Mouse (Mus musculus) hindbrain, embryonic 16.5 days (tissue): Measurements from ENCODE around the gene Sparc. TPM values are rescaled to one million over a fixed set of nuclear protein-coding genes. Genes with fewer than 3 reads are reported as not detected.

Experiments used
- ATAC-seq: fragments of 200-750 bp; cut with Nextera tagmentation; 2 replicates; pipeline ENCODE4 v1.8.0; 2017; ENCODE audit warnings: moderate TSS enrichment, moderate library complexity
- H3K27ac ChIP-seq: fragments of 300-500 bp; sonication (generic); 2 replicates; pipeline ENCODE4 v1.5.1; 2014; ENCODE audit warnings: low read depth, mild to moderate bottlenecking, control low read depth, low read length, moderate library complexity
- H3K27me3 ChIP-seq: fragments of 300-500 bp; sonication (generic); replicated peaks from 2 replicates; pipeline ENCODE4 v1.6.1; 2014; ENCODE audit warnings: low read length; ENCODE audit not compliant: control insufficient read depth, insufficient read depth
- H3K36me3 ChIP-seq: fragments of 300-500 bp; sonication (generic); 2 replicates; pipeline ENCODE4 v1.6.1; 2014; ENCODE audit warnings: mild to moderate bottlenecking, low read length, moderate library complexity, mixed read lengths; ENCODE audit not compliant: control insufficient read depth, insufficient read depth
- H3K4me1 ChIP-seq: fragments of 300-500 bp; sonication (generic); 2 replicates; pipeline ENCODE4 v1.6.1; 2014; ENCODE audit warnings: low read depth, low read length; ENCODE audit not compliant: control insufficient read depth, insufficient read depth
- H3K4me2 ChIP-seq: fragments of 300-500 bp; sonication (generic); 2 replicates; pipeline ENCODE4 v1.6.1; 2014; ENCODE audit warnings: mild to moderate bottlenecking, low read length, control low read depth, moderate library complexity
- H3K4me3 ChIP-seq: fragments of 300-500 bp; sonication (generic); 2 replicates; pipeline ENCODE4 v1.5.1; 2014; ENCODE audit warnings: mild to moderate bottlenecking, low read length, control low read depth, moderate library complexity
- H3K9ac ChIP-seq: fragments of 300-500 bp; sonication (generic); 2 replicates; pipeline ENCODE4 v1.6.1; 2014; ENCODE audit warnings: low read depth, mild to moderate bottlenecking, control low read depth, low read length, moderate library complexity
- H3K9me3 ChIP-seq: fragments of 300-500 bp; sonication (generic); 2 replicates; pipeline ENCODE4 v1.6.1; 2014; ENCODE audit warnings: mild to moderate bottlenecking, low read length, moderate library complexity; ENCODE audit not compliant: control insufficient read depth
- WGBS: fragments of 180-500 bp; shearing (Covaris S2); extraction: QIAGEN DNeasy Blood & Tissue Kit; methylation state at CpG from one replicate; pipeline ENCODE4 v1.1.7; 2014; 5-methylcytosine and 5-hydroxymethylcytosine counted together
- polyA plus RNA-seq: library from polyadenylated mRNA; unstranded; fragments of >200 nt; fragmentation: Nextera tagmentation; extraction: Ambion mirVana; gene quantifications from 2 replicates; pipeline ENCODE4 v1.2.1, GENCODE M21; 2015

Sparc gene
- polyA plus RNA-seq, 1 experiment from 2014 or later, result 616 TPM

DNA sequence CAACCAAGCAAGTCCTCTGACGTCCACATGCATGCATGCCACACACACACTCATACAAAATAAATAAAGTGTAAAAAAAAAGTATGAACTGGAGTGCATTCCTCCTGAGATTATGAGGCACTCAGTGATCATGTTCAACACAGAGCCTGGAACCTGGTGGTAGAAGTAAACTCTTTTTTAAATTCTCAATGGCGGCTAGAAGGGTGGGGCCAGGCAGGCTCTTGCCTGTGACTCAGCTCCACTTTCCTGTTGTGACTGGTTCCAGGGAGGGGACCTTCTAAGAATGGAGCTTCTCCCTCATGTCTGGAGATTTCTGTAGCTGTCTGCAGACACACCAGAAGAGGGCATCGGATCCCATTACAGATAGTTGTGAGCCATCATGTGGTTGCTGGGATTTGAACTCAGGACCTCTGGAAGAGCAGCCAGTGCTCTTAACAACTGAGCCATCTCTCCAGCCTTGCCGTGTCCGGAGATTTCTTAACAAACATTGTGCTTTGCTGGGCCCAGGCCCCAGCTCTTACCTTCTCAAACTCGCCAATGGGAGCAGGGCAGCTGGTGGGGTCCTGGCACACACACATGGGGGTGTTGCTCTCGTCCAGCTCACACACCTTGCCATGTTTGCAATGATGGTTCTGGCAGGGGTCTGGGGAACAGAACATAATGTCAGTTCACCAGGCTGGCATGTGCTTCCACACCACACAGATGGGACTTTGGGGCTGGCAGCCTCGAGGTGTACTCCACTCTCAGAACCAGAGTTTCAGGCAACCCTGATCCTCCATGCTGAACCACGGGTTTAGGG is 18.1 kb downstream of the Sparc start:
- Histone ChIP-seq H3K4me3 (no peak overlapping the region), H3K9ac (no peak overlapping the region), H3K4me1 (no peaks in the 10 kb centered on the region), H3K4me2 (no peak overlapping the region), H3K27ac (no peak overlapping the region), H3K36me3 (no peaks in the 10 kb centered on the region), H3K9me3 (no peaks in the 10 kb centered on the region), H3K27me3 (no peaks in the 10 kb centered on the region)
- ATAC-seq, result no peak
- 89% methylated on average over 9 of the region's 9 CpGs for WGBS

- Histone ChIP-seq H3K9me3 (no peaks in the 10 kb centered on the region), H3K4me1 (no peaks in the 10 kb centered on the region), H3K4me3 (no peak overlapping the region), H3K27ac (no peak overlapping the region), H3K9ac (no peak overlapping the region), H3K36me3 (no peaks in the 10 kb centered on the region), H3K27me3 (no peaks in the 10 kb centered on the region), H3K4me2 (no peak overlapping the region)
- ATAC-seq, result no peak
- 89% methylated on average over 2 of the region's 2 CpGs for WGBS
Observed at GRCm38 (mm10) chr11:55400863-55401262, 22.1 kb downstream of the Sparc start.

DNA sequence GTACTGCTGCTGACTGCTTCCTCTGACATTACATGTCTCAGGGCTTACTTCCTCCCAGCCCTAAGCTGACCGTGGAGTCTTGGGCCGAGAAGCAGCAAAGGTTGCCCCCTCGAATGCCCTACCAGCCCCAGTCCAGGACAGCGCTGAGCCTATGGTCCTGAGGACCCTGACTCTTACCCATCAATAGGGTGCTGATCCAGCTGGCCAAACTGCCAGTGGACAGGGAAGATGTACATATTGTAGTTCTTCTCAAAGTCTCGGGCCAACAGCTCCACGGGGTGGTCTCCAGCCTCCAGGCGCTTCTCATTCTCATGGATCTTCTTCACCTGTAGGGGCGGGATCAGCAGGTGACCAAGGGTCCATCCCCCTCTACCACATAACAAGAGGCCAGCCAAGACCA is 24.6 kb downstream of the Sparc start:
- ATAC-seq, result no peak
- Histone ChIP-seq H3K4me2 (no peak overlapping the region), H3K9ac (no peak overlapping the region), H3K4me3 (no peak overlapping the region), H3K36me3 (no peaks in the 10 kb centered on the region), H3K9me3 (no peaks in the 10 kb centered on the region), H3K4me1 (no peaks in the 10 kb centered on the region), H3K27ac (no peak overlapping the region), H3K27me3 (no peaks in the 10 kb centered on the region)
- 94% methylated on average over 8 of the region's 8 CpGs for WGBS

DNA sequence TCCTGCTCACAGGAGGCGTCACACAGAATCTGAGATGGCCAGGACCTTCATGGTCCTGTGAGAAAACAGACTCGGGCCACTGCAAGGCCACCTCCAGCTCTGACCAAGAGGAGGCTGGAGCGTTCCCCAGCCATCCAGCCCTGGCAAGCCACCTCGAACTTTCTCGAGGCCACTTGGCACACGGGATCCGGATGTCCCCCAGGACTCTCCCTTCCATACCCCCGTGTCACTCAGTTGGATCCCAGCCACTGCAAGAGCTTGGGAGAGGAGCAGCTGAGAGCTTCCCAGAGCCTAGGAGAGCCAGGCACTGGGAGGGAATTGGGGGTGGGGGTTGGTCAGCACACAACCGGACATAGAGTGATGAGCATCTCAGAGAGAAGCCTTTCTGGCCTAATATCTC is 25.5 kb downstream of the Sparc start:
- H3K27me3 ChIP-seq, result no peaks in the 10 kb centered on the region
- no peaks in the 10 kb centered on the region for H3K9me3 ChIP-seq
- H3K36me3 ChIP-seq, result no peaks in the 10 kb centered on the region
- no peak overlapping the region for H3K9ac ChIP-seq
- 81% methylated on average over 9 of the region's 9 CpGs for WGBS
- H3K4me2 ChIP-seq, result no peak overlapping the region
- ATAC-seq, result no peak
- no peak overlapping the region for H3K27ac ChIP-seq
- H3K4me3 ChIP-seq, result no peak overlapping the region
- no peaks in the 10 kb centered on the region for H3K4me1 ChIP-seq

GRCm38 (mm10) chr11:55397036-55397435 is 25.9 kb downstream of the Sparc start:
- 82% methylated on average over 2 of the region's 2 CpGs for WGBS
- Histone ChIP-seq H3K4me2 (no peak overlapping the region), H3K27me3 (no peaks in the 10 kb centered on the region), H3K9me3 (no peaks in the 10 kb centered on the region), H3K9ac (no peak overlapping the region), H3K27ac (no peak overlapping the region), H3K36me3 (no peaks in the 10 kb centered on the region), H3K4me1 (no peaks in the 10 kb centered on the region), H3K4me3 (no peak overlapping the region)
- ATAC-seq, result no peak

DNA sequence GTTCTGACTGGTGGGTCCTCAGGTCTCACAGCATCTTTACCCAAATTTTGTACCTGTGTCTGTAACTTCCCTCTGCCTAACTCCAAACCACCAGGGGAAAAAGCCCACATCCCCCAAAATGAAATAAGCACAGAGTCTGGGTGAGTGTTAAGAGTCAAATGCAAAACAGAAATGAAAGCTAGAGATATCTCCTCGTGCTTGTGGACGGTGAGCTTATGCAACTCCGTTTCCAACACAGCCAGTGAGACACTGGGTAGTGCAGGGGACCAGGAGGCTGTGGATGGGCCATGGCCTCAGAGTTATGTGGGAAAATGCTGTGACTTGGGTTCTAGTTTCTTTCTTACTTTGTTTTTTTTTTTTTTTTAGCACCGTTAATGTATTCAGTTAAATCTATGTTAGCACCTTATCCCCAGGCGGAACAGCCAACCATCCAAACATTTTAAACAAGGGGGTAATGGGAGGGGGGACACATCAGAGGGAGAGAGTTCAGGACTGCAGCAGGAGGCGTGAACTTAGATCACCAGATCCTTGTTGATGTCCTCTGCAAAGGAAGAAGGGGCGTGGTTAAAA is 27.8 kb downstream of the Sparc start:
- H3K4me2 ChIP-seq, result no peak overlapping the region
- no peak for ATAC-seq
- H3K27ac ChIP-seq, result no peak overlapping the region
- H3K27me3 ChIP-seq, result no peaks in the 10 kb centered on the region
- no peak overlapping the region for H3K9ac ChIP-seq
- H3K36me3 ChIP-seq, result no peaks in the 10 kb centered on the region
- H3K9me3 ChIP-seq, result no peaks in the 10 kb centered on the region
- H3K4me1 ChIP-seq, result no peaks in the 10 kb centered on the region
- no peak overlapping the region for H3K4me3 ChIP-seq
- 82% methylated on average over 7 of the region's 7 CpGs for WGBS

GRCm38 (mm10) chr11:55394592-55394991 is 28.4 kb downstream of the Sparc start:
- WGBS, result 90% methylated on average over 6 of the region's 6 CpGs

GRCm38 (mm10) chr11:55392474-55392873 is 30.5 kb downstream of the Sparc start:
- H3K9me3 ChIP-seq, result no peaks in the 10 kb centered on the region
- H3K4me3 ChIP-seq, result no peak overlapping the region
- no peak overlapping the region for H3K9ac ChIP-seq
- H3K36me3 ChIP-seq, result no peaks in the 10 kb centered on the region
- H3K27me3 ChIP-seq, result no peaks in the 10 kb centered on the region; the same call in 1 of the 2 replicates
- H3K4me1 ChIP-seq, result no peaks in the 10 kb centered on the region
- ATAC-seq, result no peak
- no peak overlapping the region for H3K27ac ChIP-seq
- H3K4me2 ChIP-seq, result no peak overlapping the region
- WGBS, result 24% methylated on average over 10 of the region's 10 CpGs

More at GRCm38 (mm10) chr11:55394592-55394991, 28.4 kb downstream of the Sparc start:
- no peaks in the 10 kb centered on the region for H3K36me3 ChIP-seq
- no peak overlapping the region for H3K9ac ChIP-seq
- no peaks in the 10 kb centered on the region for H3K27me3 ChIP-seq
- no peaks in the 10 kb centered on the region for H3K4me1 ChIP-seq
- H3K4me2 ChIP-seq, result no peak overlapping the region
- no peaks in the 10 kb centered on the region for H3K9me3 ChIP-seq
- H3K27ac ChIP-seq, result no peak overlapping the region
- ATAC-seq, result no peak
- H3K4me3 ChIP-seq, result no peak overlapping the region

DNA sequence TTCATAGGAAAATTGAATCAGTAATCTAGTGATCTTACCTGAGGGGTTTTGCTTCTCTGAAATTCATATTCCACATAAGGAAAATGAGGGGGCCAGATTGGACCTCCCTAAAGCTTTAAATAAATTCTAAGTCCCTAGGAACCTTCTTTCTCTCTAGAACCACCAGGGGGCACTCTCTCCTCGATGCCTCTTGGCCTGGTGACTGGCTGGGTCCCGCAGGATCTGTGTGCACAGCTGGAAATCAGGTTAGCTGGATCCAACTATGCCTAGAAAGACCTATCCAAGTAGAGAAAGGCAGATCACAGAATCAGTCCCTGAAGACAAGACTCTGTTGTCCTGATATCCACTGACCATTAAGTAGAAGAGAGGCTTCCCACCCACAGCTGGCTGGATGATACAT is 33.2 kb downstream of the Sparc start:
- 0 out of 2 replicates have a peak, but pooled peaks cover 4% of the 10 kb centered on the region for H3K4me1 ChIP-seq
- H3K36me3 ChIP-seq, result no peaks in the 10 kb centered on the region
- 2% methylated on average over 2 of the region's 2 CpGs for WGBS
- H3K9ac ChIP-seq, result no peak overlapping the region
- H3K4me2 ChIP-seq, result no peak overlapping the region
- H3K4me3 ChIP-seq, result no peak overlapping the region
- ATAC-seq, result no peak
- no peak overlapping the region for H3K27ac ChIP-seq
- H3K27me3 ChIP-seq, result no peaks in the 10 kb centered on the region; the same call in 1 of the 2 replicates
- H3K9me3 ChIP-seq, result no peaks in the 10 kb centered on the region
